Mouse (Mus musculus): ENCODE data around the gene Mzf1. TPM values are rescaled to one million over a fixed set of nuclear protein-coding genes. Genes with fewer than 3 reads are reported as not detected.

The Mzf1 gene
- polyA plus RNA-seq, 1 experiment from 2014 or later, result 2.1 TPM

DNA sequence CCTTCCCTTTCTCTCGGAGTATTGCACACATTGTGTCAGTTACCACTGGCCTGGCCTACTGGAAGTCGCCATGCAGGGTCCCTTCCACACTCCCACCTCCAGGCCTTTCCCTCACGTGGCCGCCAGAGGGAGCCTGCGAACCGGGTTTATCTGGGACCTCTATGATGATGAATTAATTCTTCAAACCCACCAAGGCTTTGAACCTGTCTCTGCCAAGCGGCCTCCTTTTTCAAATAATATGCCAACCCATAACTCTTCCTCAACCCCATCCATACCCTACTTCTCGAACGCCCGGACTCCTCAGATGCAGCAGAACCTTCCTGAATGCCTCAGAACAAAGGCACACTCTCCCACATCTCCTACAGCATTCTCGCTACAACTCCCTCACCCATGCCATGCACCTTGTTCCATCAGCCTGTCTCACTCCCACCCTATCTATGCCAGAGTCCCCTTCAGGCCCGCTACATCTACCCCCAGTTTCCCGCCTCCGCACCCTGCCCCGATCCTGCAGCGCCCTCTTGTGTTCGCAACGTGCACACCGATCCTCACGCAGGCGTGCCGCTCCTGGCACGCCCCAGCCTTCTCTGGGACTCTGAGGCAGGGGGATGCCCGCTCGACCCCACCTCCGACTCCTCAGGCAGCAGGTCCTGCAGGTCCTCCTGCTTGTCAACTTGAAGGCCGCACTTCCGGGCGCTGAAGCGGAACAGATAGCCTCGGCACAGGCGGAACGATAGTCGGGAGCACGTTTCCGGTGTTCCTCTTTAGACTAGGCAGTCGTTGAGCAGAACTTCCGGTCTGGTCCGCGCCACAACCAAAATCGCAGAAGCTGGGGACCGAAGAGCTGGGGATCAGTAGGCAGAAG is 45.2 kb downstream of the Mzf1 start:
- peak; percentile 95 for DNase-seq (ENCODE audit: low spot score)
- 1% methylated on average over 42 of the region's 42 CpGs for WGBS
- H3K4me1 ChIP-seq (ENCODE audit: insufficient read depth, low read depth, low read length), result peaks cover 7% of the 10 kb centered on the region; the same call in 1 of the 2 replicates

DNA sequence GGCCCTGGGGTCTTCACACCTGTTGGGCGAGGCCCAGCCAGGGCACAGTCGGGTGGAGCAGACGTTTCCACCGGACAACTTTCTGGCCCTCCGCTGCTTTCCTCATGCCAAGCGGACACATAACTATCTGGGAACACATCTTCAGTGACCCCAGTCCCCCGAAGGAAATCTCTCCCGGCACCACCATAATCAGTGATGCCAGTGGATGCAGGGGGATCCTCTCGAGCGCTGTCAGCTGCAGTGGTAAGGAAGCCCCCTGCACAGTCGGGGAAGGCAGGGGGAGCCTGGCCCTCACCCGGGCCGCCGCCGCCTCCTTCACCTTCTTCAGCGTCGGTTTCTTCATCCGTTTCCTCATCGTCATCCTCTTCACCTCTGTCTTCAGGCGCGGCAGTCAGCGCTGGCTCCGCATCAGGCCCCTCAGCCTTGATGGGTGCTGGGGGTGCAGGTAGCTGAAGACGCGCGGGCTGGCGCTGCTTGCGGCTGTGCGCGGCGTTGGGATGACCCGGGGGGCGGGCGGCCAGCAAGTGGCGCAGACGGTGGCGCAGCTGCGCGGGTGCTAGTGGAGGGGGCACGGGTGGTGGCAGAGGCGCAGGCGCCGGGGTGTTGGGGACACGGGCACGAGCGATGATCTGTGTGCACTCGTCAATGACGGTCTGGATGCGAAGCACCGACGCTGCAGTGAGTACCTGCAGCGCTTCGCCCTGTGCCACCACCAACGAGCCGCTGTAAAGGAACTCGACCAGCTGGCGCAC is 47.0 kb downstream of the Mzf1 start:
- DNase-seq (ENCODE audit: low spot score) (no peak), ATAC-seq (no peak)
- Histone ChIP-seq H3K36me3 (ENCODE audit: insufficient read depth, low read length) (no peaks in the 10 kb centered on the region), H3K9me3 (ENCODE audit: low read length) (no peaks in the 10 kb centered on the region), H3K4me1 (ENCODE audit: insufficient read depth, low read depth, low read length) (peaks cover 7% of the 10 kb centered on the region; the same call in 1 of the 2 replicates), H3K4me2 (replicated peaks; ENCODE audit: low read depth, low read length) (no peak overlapping the region), H3K27ac (ENCODE audit: low read length) (no peak overlapping the region), H3K27me3 (replicated peaks; ENCODE audit: insufficient read depth, low read length) (no peaks in the 10 kb centered on the region), H3K4me3 (ENCODE audit: low read depth, low read length) (no peak overlapping the region), H3K9ac (replicated peaks; ENCODE audit: low read depth) (no peak overlapping the region)
- 57% methylated on average over 55 of the region's 57 CpGs for WGBS
- TF ChIP-seq CTCF (IDR thresholded peaks at IDR 0.05), result no peak
- no peak for TF ChIP-seq EP300 (IDR thresholded peaks at IDR 0.05)

More for the DNA sequence above, 45.2 kb downstream of the Mzf1 start:
- TF ChIP-seq CTCF (IDR thresholded peaks at IDR 0.05) (peak; percentile 89), EP300 (IDR thresholded peaks at IDR 0.05) (no peak; the same call in none of the 2 replicates)
- Histone ChIP-seq H3K27me3 (replicated peaks; ENCODE audit: insufficient read depth, low read length) (no peaks in the 10 kb centered on the region), H3K4me3 (ENCODE audit: low read depth, low read length) (peak overlapping the region; percentile 70), H3K9ac (replicated peaks; ENCODE audit: low read depth) (peak overlapping the region; percentile 75), H3K36me3 (ENCODE audit: insufficient read depth, low read length) (no peaks in the 10 kb centered on the region), H3K9me3 (ENCODE audit: low read length) (no peaks in the 10 kb centered on the region), H3K4me2 (replicated peaks; ENCODE audit: low read depth, low read length) (peak overlapping the region; percentile 82), H3K27ac (ENCODE audit: low read length) (peak overlapping the region; percentile 89)
- ATAC-seq, result peak; percentile 92

- no peak overlapping the region for H3K27ac ChIP-seq (ENCODE audit: low read length)
- 83% methylated on average over 10 of the region's 10 CpGs for WGBS
- ATAC-seq, result no peak
- H3K4me1 ChIP-seq (ENCODE audit: insufficient read depth, low read depth, low read length), result peaks cover 7% of the 10 kb centered on the region; the same call in 1 of the 2 replicates
- H3K9me3 ChIP-seq (ENCODE audit: low read length), result no peaks in the 10 kb centered on the region
- no peak for DNase-seq (ENCODE audit: low spot score)
- no peaks in the 10 kb centered on the region for H3K27me3 ChIP-seq (replicated peaks; ENCODE audit: insufficient read depth, low read length)
- TF ChIP-seq EP300 (IDR thresholded peaks at IDR 0.05) (no peak), CTCF (IDR thresholded peaks at IDR 0.05) (no peak)
- H3K4me3 ChIP-seq (ENCODE audit: low read depth, low read length), result no peak overlapping the region
- H3K9ac ChIP-seq (replicated peaks; ENCODE audit: low read depth), result no peak overlapping the region
- H3K4me2 ChIP-seq (replicated peaks; ENCODE audit: low read depth, low read length), result no peak overlapping the region
- no peaks in the 10 kb centered on the region for H3K36me3 ChIP-seq (ENCODE audit: insufficient read depth, low read length)
Observed at GRCm38 (mm10) chr7:13006531-13006930, 48.0 kb downstream of the Mzf1 start.

GRCm38 (mm10) chr7:13006011-13006410 is 48.6 kb downstream of the Mzf1 start:
- Histone ChIP-seq H3K4me1 (ENCODE audit: insufficient read depth, low read depth, low read length) (peaks cover 7% of the 10 kb centered on the region; the same call in 1 of the 2 replicates), H3K36me3 (ENCODE audit: insufficient read depth, low read length) (no peaks in the 10 kb centered on the region), H3K9me3 (ENCODE audit: low read length) (no peaks in the 10 kb centered on the region), H3K27me3 (replicated peaks; ENCODE audit: insufficient read depth, low read length) (no peaks in the 10 kb centered on the region), H3K27ac (ENCODE audit: low read length) (no peak overlapping the region), H3K4me3 (ENCODE audit: low read depth, low read length) (no peak overlapping the region), H3K9ac (replicated peaks; ENCODE audit: low read depth) (no peak overlapping the region), H3K4me2 (replicated peaks; ENCODE audit: low read depth, low read length) (no peak overlapping the region)
- 88% methylated on average over 17 of the region's 17 CpGs for WGBS
- TF ChIP-seq EP300 (IDR thresholded peaks at IDR 0.05) (no peak), CTCF (IDR thresholded peaks at IDR 0.05) (no peak)
- DNase-seq (ENCODE audit: low spot score) (no peak), ATAC-seq (no peak)

DNA sequence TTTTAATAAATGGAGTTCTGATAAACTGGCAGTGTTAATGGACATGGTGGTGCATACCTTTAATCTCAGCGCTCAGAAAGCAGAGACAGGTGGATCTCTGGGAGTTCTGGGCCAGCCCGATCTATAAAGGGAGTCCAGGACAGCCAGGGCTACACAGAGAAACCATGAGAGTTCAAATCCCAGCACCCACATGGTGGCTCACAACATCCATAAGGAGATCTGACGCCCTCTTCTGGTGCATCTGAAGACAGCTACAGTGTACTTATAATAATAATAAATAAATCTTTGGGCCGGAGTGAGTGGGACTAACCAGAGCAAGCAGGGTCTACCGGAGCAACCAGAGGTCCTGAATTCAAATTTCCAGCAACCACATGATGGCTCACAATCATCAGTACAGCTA is 51.2 kb downstream of the Mzf1 start:
- DNase-seq (ENCODE audit: low spot score) (no peak), ATAC-seq (no peak)
- H3K27ac ChIP-seq (ENCODE audit: low read length), result no peak overlapping the region
- no peak overlapping the region for H3K4me3 ChIP-seq (ENCODE audit: low read depth, low read length)
- no peaks in the 10 kb centered on the region for H3K27me3 ChIP-seq (replicated peaks; ENCODE audit: insufficient read depth, low read length)
- 72% methylated on average over 5 of the region's 5 CpGs for WGBS
- H3K9me3 ChIP-seq (ENCODE audit: low read length), result no peaks in the 10 kb centered on the region
- H3K36me3 ChIP-seq (ENCODE audit: insufficient read depth, low read length), result no peaks in the 10 kb centered on the region
- H3K4me1 ChIP-seq (ENCODE audit: insufficient read depth, low read depth, low read length), result no peaks in the 10 kb centered on the region
- H3K9ac ChIP-seq (replicated peaks; ENCODE audit: low read depth), result no peak overlapping the region
- no peak overlapping the region for H3K4me2 ChIP-seq (replicated peaks; ENCODE audit: low read depth, low read length)
- TF ChIP-seq EP300 (IDR thresholded peaks at IDR 0.05), result no peak
- TF ChIP-seq CTCF (IDR thresholded peaks at IDR 0.05), result 0 out of 2 replicates have a peak, but pooled peaks have one; percentile 19

DNA sequence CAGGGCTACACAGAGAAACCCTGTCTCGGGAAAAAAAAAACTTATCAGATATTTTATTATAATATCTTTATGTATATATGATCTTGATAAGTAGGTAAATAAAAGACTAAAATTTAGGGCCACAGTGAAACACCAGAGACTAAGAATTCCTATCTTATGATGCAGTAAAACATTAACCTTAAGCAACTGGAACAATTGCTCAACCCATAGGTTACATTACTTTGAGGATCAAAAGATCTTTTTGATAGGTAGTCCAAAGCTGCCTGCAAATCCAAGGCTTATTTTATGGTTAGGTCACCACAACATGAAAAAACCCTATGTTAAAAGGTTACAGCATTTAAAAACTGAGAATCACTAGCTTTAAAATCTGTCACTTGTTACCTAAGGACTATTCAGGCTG is 53.0 kb downstream of the Mzf1 start:
- Histone ChIP-seq H3K27me3 (replicated peaks; ENCODE audit: insufficient read depth, low read length) (no peaks in the 10 kb centered on the region), H3K36me3 (ENCODE audit: insufficient read depth, low read length) (no peaks in the 10 kb centered on the region), H3K9me3 (ENCODE audit: low read length) (no peaks in the 10 kb centered on the region), H3K27ac (ENCODE audit: low read length) (no peak overlapping the region), H3K4me1 (ENCODE audit: insufficient read depth, low read depth, low read length) (no peaks in the 10 kb centered on the region), H3K9ac (replicated peaks; ENCODE audit: low read depth) (no peak overlapping the region), H3K4me2 (replicated peaks; ENCODE audit: low read depth, low read length) (no peak overlapping the region), H3K4me3 (ENCODE audit: low read depth, low read length) (no peak overlapping the region)
- 50% methylated on average over 1 of the region's 1 CpGs for whole genome bisulfite sequencing
- DNase-seq (ENCODE audit: low spot score), result no peak
- TF ChIP-seq CTCF (IDR thresholded peaks at IDR 0.05) (no peak), EP300 (IDR thresholded peaks at IDR 0.05) (no peak)
- no peak for ATAC-seq
